Mouse (Mus musculus) MEL (cell line): Measurements from ENCODE around the gene Gpr89. TPM values are rescaled to one million over a fixed set of nuclear protein-coding genes. Genes with fewer than 3 reads are reported as not detected.

Experiments
- DNase-seq: peaks from one replicate; pipeline ENCODE4 v3.0.0; 2011; ENCODE audit warnings: low read depth, low spot score
- H3K27ac ChIP-seq: 2 replicates; pipeline ENCODE4 v1.5.1; 2012; ENCODE audit warnings: low read depth, mild to moderate bottlenecking, control low read depth, low read length, moderate library complexity; ENCODE audit not compliant: control insufficient read depth
- H3K27me3 ChIP-seq, 2 experiments: fragments of 150-350 bp in 1 of 2; sonication (generic) in 1 of 2; 2 replicates each; pipeline ENCODE4 v1.6.1; 2012; ENCODE audit warnings: low read length in 2 of 2, mild to moderate bottlenecking in 2 of 2, improper control_type of control experiment in 1 of 2, moderate library complexity in 1 of 2; ENCODE audit not compliant: insufficient read depth in 2 of 2, control insufficient read depth in 1 of 2
- H3K36me3 ChIP-seq, 2 experiments: 2 replicates each; pipeline ENCODE4 v1.6.1; 2012 to 2014; ENCODE audit warnings: low read length in 2 of 2, improper control_type of control experiment in 1 of 2, inconsistent platforms in 1 of 2, mild to moderate bottlenecking in 1 of 2; ENCODE audit not compliant: insufficient read depth in 2 of 2, control insufficient read depth in 1 of 2
- H3K4me1 ChIP-seq, 2 experiments: fragments of 150-350 bp in 1 of 2; sonication (generic) in 1 of 2; 2 replicates each; pipeline ENCODE4 v1.6.1; 2012; ENCODE audit warnings: low read length in 2 of 2, improper control_type of control experiment in 1 of 2, mild to moderate bottlenecking in 1 of 2; ENCODE audit not compliant: insufficient read depth in 2 of 2, control insufficient read depth in 1 of 2
- H3K4me3 ChIP-seq, 2 experiments: fragments of 150-350 bp in 1 of 2; sonication (generic) in 1 of 2; 2 replicates each; pipeline ENCODE4 v1.5.1; 2012; ENCODE audit warnings: low read depth in 2 of 2, low read length in 2 of 2, mild to moderate bottlenecking in 2 of 2, moderate library complexity in 2 of 2, control low read depth in 1 of 2, improper control_type of control experiment in 1 of 2; ENCODE audit not compliant: control insufficient read depth in 1 of 2, insufficient read depth in 1 of 2
- H3K79me2 ChIP-seq: 2 replicates; pipeline ENCODE4 v1.6.1; 2012; ENCODE audit warnings: mild to moderate bottlenecking, low read length, moderate library complexity; ENCODE audit not compliant: control insufficient read depth, poor library complexity, insufficient read depth
- H3K9ac ChIP-seq: 2 replicates; pipeline ENCODE4 v1.6.1; 2012; ENCODE audit warnings: low read depth, mild to moderate bottlenecking, control low read depth, low read length, moderate library complexity; ENCODE audit not compliant: control insufficient read depth, poor library complexity, severe bottlenecking
- H3K9me3 ChIP-seq: fragments of 150-350 bp; sonication (generic); replicated peaks from 2 replicates; pipeline ENCODE4 v1.6.1; 2012; ENCODE audit warnings: mild to moderate bottlenecking, low read length, improper control_type of control experiment, moderate library complexity; ENCODE audit not compliant: insufficient read depth
- BHLHE40 ChIP-seq: IDR thresholded peaks from 2 replicates; pipeline ENCODE4 v1.6.1; 2012; ENCODE audit warnings: low read depth, mild to moderate bottlenecking, inconsistent platforms, low read length, improper control_type of control experiment, borderline replicate concordance
- CHD1 ChIP-seq: IDR thresholded peaks from 2 replicates; pipeline ENCODE4 v1.6.1; 2012; ENCODE audit warnings: low read depth, mild to moderate bottlenecking, inconsistent platforms, low read length, improper control_type of control experiment
- E2F4 ChIP-seq: IDR thresholded peaks from 2 replicates; pipeline ENCODE4 v1.6.1; 2011; ENCODE audit warnings: low read depth, low read length, improper control_type of control experiment, borderline replicate concordance
- ELF1 ChIP-seq: IDR thresholded peaks from 2 replicates; pipeline ENCODE4 v1.6.1; 2014; ENCODE audit warnings: low read depth, mild to moderate bottlenecking, inconsistent platforms, low read length, improper control_type of control experiment, moderate library complexity
- EP300 ChIP-seq, 2 experiments: IDR thresholded peaks; 2 replicates each; pipeline ENCODE4 v1.6.1; 2011; ENCODE audit warnings: improper control_type of control experiment in 2 of 2, low read length in 2 of 2, low read depth in 1 of 2, mild to moderate bottlenecking in 1 of 2
- GATA1 ChIP-seq: IDR thresholded peaks from 2 replicates; pipeline ENCODE4 v1.6.1; 2011; ENCODE audit warnings: low read depth, low read length, improper control_type of control experiment
- HCFC1 ChIP-seq: IDR thresholded peaks from 2 replicates; pipeline ENCODE4 v1.6.1; 2012; ENCODE audit warnings: low read depth, mild to moderate bottlenecking, inconsistent platforms, low read length, improper control_type of control experiment, moderate library complexity
- JUND ChIP-seq: IDR thresholded peaks from 2 replicates; pipeline ENCODE4 v1.6.1; 2011; ENCODE audit warnings: low read depth, mild to moderate bottlenecking, improper control_type of control experiment, low read length
- KAT2A ChIP-seq: conservative IDR thresholded peaks from 2 replicates; pipeline ENCODE4 v1.6.1; 2012; ENCODE audit warnings: low read depth, low read length, improper control_type of control experiment, inconsistent platforms
- MAFK ChIP-seq: IDR thresholded peaks from 2 replicates; pipeline ENCODE4 v1.6.1; 2011; ENCODE audit warnings: low read depth, mild to moderate bottlenecking, low read length, improper control_type of control experiment, borderline replicate concordance
- MAX ChIP-seq: IDR thresholded peaks from 2 replicates; pipeline ENCODE4 v1.6.1; 2011; ENCODE audit warnings: low read length, improper control_type of control experiment
- MAZ ChIP-seq: IDR thresholded peaks from 2 replicates; pipeline ENCODE4 v1.6.1; 2012; ENCODE audit warnings: low read depth, mild to moderate bottlenecking, inconsistent platforms, low read length, improper control_type of control experiment
- MEF2A ChIP-seq: IDR thresholded peaks from 2 replicates; pipeline ENCODE4 v1.6.1; 2014; ENCODE audit warnings: low read depth, mild to moderate bottlenecking, inconsistent platforms, low read length, improper control_type of control experiment; ENCODE audit not compliant: poor library complexity, insufficient replicate concordance, severe bottlenecking; ENCODE audit errors: extremely low read depth
- MYB ChIP-seq: IDR thresholded peaks from 2 replicates; pipeline ENCODE4 v1.6.1; 2011; ENCODE audit warnings: mild to moderate bottlenecking, low read depth, low read length, improper control_type of control experiment
- MYC ChIP-seq: IDR thresholded peaks from 2 replicates; pipeline ENCODE4 v1.6.1; 2011; ENCODE audit warnings: low read depth, mild to moderate bottlenecking, low read length, improper control_type of control experiment, moderate library complexity
- NRF1 ChIP-seq: IDR thresholded peaks from 2 replicates; pipeline ENCODE4 v1.6.1; 2014; ENCODE audit warnings: low read depth, mild to moderate bottlenecking, inconsistent platforms, low read length, improper control_type of control experiment, moderate library complexity; ENCODE audit not compliant: poor library complexity, insufficient read depth, severe bottlenecking
- POLR2A ChIP-seq, 2 experiments: IDR thresholded peaks; 2 replicates each; pipeline ENCODE4 v1.6.1; 2011 to 2012; ENCODE audit warnings: low read length in 2 of 2, mild to moderate bottlenecking in 2 of 2, control low read depth in 1 of 2, improper control_type of control experiment in 1 of 2, low read depth in 1 of 2, moderate library complexity in 1 of 2; ENCODE audit not compliant: control insufficient read depth in 1 of 2, insufficient read depth in 1 of 2, poor library complexity in 1 of 2
- POLR2AphosphoS2 ChIP-seq: IDR thresholded peaks from 2 replicates; pipeline ENCODE4 v1.6.1; 2011; ENCODE audit warnings: low read length, improper control_type of control experiment
- RCOR1 ChIP-seq: IDR thresholded peaks from 2 replicates; pipeline ENCODE4 v1.6.1; 2012; ENCODE audit warnings: low read depth, mild to moderate bottlenecking, inconsistent platforms, low read length, improper control_type of control experiment
- SMC3 ChIP-seq: IDR thresholded peaks from 2 replicates; pipeline ENCODE4 v1.6.1; 2011; ENCODE audit warnings: low read depth, low read length, improper control_type of control experiment
- TBP ChIP-seq: IDR thresholded peaks from 2 replicates; pipeline ENCODE4 v1.8.0; 2011; ENCODE audit warnings: low read depth, low read length, improper control_type of control experiment
- TCF12 ChIP-seq: IDR thresholded peaks from 2 replicates; pipeline ENCODE4 v1.6.1; 2014; ENCODE audit warnings: low read depth, mild to moderate bottlenecking, inconsistent platforms, low read length, improper control_type of control experiment, moderate library complexity
- UBTF ChIP-seq: IDR thresholded peaks from 2 replicates; pipeline ENCODE4 v1.6.1; 2012; ENCODE audit warnings: low read depth, mild to moderate bottlenecking, inconsistent platforms, low read length, improper control_type of control experiment, moderate library complexity, borderline replicate concordance; ENCODE audit not compliant: insufficient read depth
- ZC3H11A ChIP-seq: IDR thresholded peaks from 2 replicates; pipeline ENCODE4 v1.6.1; 2012; ENCODE audit warnings: low read depth, mild to moderate bottlenecking, inconsistent platforms, low read length, improper control_type of control experiment
- ZKSCAN1 ChIP-seq: IDR thresholded peaks from 2 replicates; pipeline ENCODE4 v1.6.1; 2012; ENCODE audit warnings: low read depth, mild to moderate bottlenecking, inconsistent platforms, low read length, improper control_type of control experiment, moderate library complexity
- ZNF384 ChIP-seq: IDR thresholded peaks from 2 replicates; pipeline ENCODE4 v1.6.1; 2012; ENCODE audit warnings: low read depth, mild to moderate bottlenecking, inconsistent platforms, low read length, improper control_type of control experiment
- polyA plus RNA-seq, 2 experiments: library from polyadenylated mRNA; stranded (reverse) in 1 of 2; unstranded in 1 of 2; fragments of >175 nt in 1 of 2; fragments of >200 nt in 1 of 2; gene quantifications; 2 replicates each; pipeline versions ENCODE4 v1.2.1 to v1.2.4; 2012; ENCODE audit warnings: low replicate concordance in 2 of 2, low read depth in 1 of 2; ENCODE audit not compliant: insufficient read length in 2 of 2, insufficient read depth in 1 of 2, missing spikeins in 1 of 2
- total RNA-seq: library from RNA; depleted of rRNA; stranded (reverse); fragments of 300-350 nt; gene quantifications from 2 replicates; pipeline ENCODE4 v1.2.3, GENCODE M21; 2012

Gpr89 gene
- total and polyA plus RNA-seq, 3 experiments = 56.7 to 69.9 TPM; not detected in 1

- Histone ChIP-seq H3K79me2 (no peaks in the 10 kb centered on the region), H3K4me3 (no peak overlapping the region), H3K36me3 (no peaks in the 10 kb centered on the region)
- TF ChIP-seq GATA1 = no peak
- TF ChIP-seq, all 39 proteins: peak for 0
- Histone ChIP-seq H3K27me3 (peaks cover 5 to 15% of the 10 kb centered on the region in 2 experiments; a peak in 2 of 4 replicates), H3K27ac (no peak overlapping the region), H3K9me3 (no peaks in the 10 kb centered on the region), H3K4me1 (no peaks in the 10 kb centered on the region), H3K9ac (no peak overlapping the region)
- DNase-seq = no peak
Measured at GRCm38 (mm10) chr3:96829856-96830255, 75.3 kb downstream of the Gpr89 start.

DNA sequence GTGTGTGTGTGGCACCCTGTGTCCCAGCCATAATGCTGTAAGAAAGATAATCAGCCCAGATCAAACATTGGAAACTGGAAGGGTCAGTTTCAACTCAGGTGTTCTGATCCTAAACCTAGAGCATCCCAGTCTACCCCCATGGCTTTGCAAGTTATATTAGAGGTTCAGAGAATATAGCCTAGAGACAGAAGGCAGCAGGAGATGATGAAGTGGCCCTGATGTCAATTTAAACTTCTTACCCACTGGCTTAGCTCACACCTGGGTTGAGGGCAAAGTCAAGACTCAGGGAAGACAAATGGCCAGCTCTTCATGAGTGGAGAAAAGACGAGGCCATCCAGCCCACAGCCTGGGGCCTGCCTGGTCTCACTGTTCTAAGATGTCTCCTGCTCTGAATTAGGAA, 76.2 kb downstream of the Gpr89 start, which contains the start of the genes Pdzk1 and Cd160:
Gene Pdzk1, plus strand, starts transcription at position 301 of the 400 bp plus-strand sequence.
Gene Cd160, minus strand, starts transcription at position 368 of the 400 bp plus-strand sequence.
- H3K27ac ChIP-seq = no peak within 1 kb of the TSS
- peaks cover 5 to 9% of the 10 kb centered on the region in 2 experiments; a peak in 2 of 4 replicates for H3K27me3 ChIP-seq
- DNase-seq = no peak
- no peaks in the 10 kb centered on the region for H3K9me3 ChIP-seq
- H3K4me3 ChIP-seq = no peak within 1 kb of the TSS
- H3K4me1 ChIP-seq = no peaks in the 10 kb centered on the region
- H3K9ac ChIP-seq = no peak within 1 kb of the TSS
- no peaks in the 10 kb centered on the region for H3K36me3 ChIP-seq
- TF ChIP-seq POLR2AphosphoS2 (no peak), MAFK (no peak), UBTF (0 out of 2 replicates have a peak, but pooled peaks have one; percentile 34), MAX (no peak), ELF1 (no peak), TBP (no peak), KAT2A (no peak), E2F4 (no peak), EP300 (IDR thresholded peaks at IDR 0.05; ENCODE audit: low read depth in 1 of 2, low read length in 2 of 2) (0 out of 4 replicates have a peak, but pooled peaks of 1 of the 2 experiments have one; percentile 11), NRF1 (no peak), MAZ (no peak), ZC3H11A (no peak), RCOR1 (no peak)
- no peaks in the 10 kb centered on the region for H3K79me2 ChIP-seq

- Histone ChIP-seq H3K4me1 (peaks cover 0 to 4% of the 10 kb centered on the region in 2 experiments; a peak in 2 of 4 replicates), H3K9me3 (no peaks in the 10 kb centered on the region), H3K27me3 (peaks cover 5 to 8% of the 10 kb centered on the region in 2 experiments; a peak in 2 of 4 replicates), H3K9ac (no peak overlapping the region), H3K27ac (no peak overlapping the region), H3K36me3 (no peaks in the 10 kb centered on the region), H3K79me2 (no peaks in the 10 kb centered on the region), H3K4me3 (no peak overlapping the region)
- DNase-seq = no peak
- TF ChIP-seq GATA1 (no peak), MEF2A (no peak), POLR2A (IDR thresholded peaks at IDR 0.05; ENCODE audit: control insufficient read depth in 1 of 2, insufficient read depth in 1 of 2, low read depth in 1 of 2, low read length in 2 of 2, poor library complexity in 1 of 2) (no peak), ZKSCAN1 (no peak), SMC3 (no peak), MYB (no peak), TCF12 (no peak), ZNF384 (no peak), MAX (no peak), CHD1 (no peak), POLR2AphosphoS2 (no peak), MYC (no peak), JUND (no peak), BHLHE40 (no peak), TBP (no peak), HCFC1 (no peak)
Measured at GRCm38 (mm10) chr3:96828308-96828864, 76.8 kb downstream of the Gpr89 start.
